Mouse (Mus musculus) left cerebral cortex, adult 11 months (tissue): ENCODE measurements at regions not wholly inside any gene's neighbourhood (a gene's known extent, or its start where the extent isn't known, plus 50 kb on each side); places are given as distances from the start of the nearest gene placed in this dataset.

Source experiments
- DNase-seq: peaks from one replicate; pipeline ENCODE4 v3.0.0; 2022; ENCODE audit warnings: low spot score

- DNase-seq, result no peak
Observed at GRCm38 (mm10) chr1:190639846-190640245, 271.7 kb downstream of the Rps6kc1 start.

- DNase-seq, result no peak
Observed at GRCm38 (mm10) chr1:190634935-190635334, 276.6 kb downstream of the Rps6kc1 start.

- no peak for DNase-seq
Observed at GRCm38 (mm10) chr1:190631641-190632040, 279.9 kb downstream of the Rps6kc1 start.

DNA sequence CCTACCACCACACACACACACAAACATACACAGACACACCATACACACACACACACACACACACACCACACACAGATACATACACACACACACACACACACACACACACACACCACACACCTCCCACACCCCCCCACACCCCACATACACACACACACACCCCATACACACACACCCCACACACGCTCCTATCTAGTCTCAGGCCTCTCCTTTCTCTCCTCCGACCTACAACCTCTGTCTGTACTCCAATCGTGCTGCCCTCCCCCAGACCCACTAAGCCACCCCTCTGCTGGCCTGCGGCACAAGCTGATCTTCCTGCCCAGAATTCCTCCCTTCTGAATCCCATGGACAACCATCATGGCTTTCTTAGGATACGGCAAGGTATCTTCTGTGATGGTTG lies 281.4 kb downstream of the Rps6kc1 start:
- DNase-seq, result no peak

DNA sequence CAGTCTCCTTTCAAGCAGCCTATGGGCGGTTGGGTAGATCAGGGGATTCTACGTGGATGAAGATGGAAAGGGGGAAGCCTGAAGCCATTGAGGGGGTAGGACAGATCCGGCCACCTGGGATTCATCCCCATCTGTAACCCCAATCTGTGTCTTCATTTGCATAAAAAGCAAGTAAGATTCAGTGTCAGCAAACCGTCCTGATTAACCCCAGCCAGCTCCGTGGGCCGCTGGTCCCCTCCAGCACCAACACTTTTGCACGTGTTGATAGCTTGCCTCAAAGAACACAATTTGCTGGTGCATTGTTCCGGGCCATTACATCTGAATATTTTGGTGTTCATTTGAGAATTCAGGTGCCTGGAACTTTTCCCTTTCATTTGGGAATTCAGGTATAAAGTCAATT lies 287.7 kb downstream of the Rps6kc1 start:
- DNase-seq, result no peak

DNA sequence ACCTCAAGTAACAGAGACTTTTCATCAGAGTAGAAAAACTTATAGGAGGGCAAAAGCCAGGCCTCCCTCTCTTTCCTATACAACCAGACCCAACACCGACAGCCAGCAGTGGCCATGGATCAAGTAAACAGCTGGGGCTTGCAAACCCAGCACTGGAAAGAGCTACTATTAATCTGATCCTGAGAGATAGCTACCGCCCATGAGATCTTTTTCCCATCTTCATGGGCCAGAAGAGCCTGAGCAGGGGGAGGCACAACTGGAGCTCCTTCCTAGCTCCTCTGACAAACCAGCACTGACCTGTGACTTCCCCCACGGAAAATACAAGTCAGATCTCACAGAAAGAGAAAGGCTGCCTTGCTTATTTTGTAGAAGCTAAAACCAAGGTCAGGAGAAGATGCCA lies 311.1 kb downstream of the Rps6kc1 start:
- no peak for DNase-seq

DNA sequence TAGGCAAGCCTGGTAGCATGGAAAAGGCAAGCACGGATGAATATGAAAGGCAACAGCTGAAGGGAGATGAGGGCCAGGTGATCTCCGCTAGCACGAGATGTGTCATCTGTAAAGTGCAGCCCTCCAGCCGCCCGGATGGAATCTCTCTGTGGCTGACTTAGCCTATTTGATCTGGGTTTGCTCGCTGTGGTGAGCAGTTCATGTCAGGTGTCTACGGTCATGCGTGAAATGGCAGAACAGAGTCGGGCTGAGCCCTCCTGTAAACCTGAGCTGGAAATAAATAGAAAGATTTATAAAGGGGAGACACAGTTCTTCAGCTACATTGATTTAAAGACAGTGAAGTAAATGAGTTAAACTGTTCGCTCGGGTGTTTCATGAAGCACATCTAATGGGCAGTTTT lies 311.9 kb downstream of the Rps6kc1 start:
- DNase-seq, result no peak

DNA sequence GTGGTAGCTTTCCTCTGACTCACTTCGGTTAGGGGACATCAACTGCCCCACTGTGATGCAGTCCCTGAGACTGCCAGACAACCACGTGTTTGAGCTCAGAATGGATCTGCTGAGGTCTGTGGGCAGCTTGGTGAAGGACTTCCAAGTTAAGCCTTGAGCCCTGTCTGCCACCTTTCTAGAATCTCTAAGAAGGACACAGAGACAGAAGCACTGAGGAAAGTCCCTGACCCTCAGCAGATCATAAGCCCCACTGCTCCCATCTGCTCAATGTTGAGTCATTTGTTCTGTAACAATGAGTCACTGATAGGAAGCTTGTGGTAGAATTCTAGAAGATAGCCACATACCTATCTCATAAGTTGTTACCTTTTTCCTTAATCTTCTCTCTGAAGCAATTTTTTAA lies 315.4 kb downstream of the Rps6kc1 start:
- DNase-seq, result no peak

GRCm38 (mm10) chr1:190591621-190592020 lies 319.9 kb downstream of the Rps6kc1 start:
- no peak for DNase-seq

DNA sequence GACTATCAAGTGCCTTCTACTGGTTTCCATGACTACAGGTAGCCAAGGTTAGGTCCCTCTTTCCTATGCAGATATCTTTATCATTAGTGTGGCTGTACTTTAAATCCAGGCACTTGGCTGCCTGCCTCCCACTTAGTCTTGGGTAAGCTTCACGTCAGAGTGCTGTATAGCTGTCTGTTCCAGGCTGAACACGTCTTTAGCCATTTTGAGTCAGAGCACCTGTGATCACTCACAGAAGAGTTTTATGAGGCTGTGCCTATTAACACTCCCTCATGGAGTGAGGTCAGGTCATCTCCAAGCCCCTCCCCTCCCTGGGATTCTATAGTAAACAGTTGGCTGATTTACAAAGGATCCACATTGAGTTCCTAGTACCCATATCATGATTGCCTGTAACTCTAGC lies 322.0 kb downstream of the Rps6kc1 start:
- DNase-seq, result no peak

GRCm38 (mm10) chr1:190583272-190583671 lies 328.3 kb downstream of the Rps6kc1 start:
- peak; percentile 19 for DNase-seq

- no peak for DNase-seq
Observed at GRCm38 (mm10) chr1:190580653-190581052, 330.9 kb downstream of the Rps6kc1 start.

- peak; percentile 4 for DNase-seq
Observed at GRCm38 (mm10) chr1:190570981-190571380, 340.6 kb downstream of the Rps6kc1 start.

DNA sequence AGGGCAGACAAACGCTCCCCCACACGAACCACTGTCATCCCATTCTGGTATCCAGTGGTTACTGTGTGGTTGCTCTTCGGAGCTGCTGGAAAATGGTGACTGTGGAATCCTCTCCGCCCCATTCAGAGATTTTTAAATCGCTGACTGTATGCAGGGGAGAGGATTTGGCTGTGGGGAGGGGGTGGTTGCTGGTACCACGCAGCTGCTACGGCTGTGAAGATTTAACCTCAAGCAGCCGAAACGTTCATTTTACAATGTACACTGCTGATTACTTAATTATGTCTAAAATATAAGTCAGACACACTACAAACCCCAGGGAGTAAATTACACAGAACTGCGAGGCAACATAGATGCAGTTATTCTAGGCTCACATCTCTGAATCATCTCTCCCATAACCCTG lies 341.0 kb downstream of the Rps6kc1 start:
- no peak for DNase-seq

- DNase-seq, result no peak
Observed at GRCm38 (mm10) chr1:190566744-190567143, 344.8 kb downstream of the Rps6kc1 start.

DNA sequence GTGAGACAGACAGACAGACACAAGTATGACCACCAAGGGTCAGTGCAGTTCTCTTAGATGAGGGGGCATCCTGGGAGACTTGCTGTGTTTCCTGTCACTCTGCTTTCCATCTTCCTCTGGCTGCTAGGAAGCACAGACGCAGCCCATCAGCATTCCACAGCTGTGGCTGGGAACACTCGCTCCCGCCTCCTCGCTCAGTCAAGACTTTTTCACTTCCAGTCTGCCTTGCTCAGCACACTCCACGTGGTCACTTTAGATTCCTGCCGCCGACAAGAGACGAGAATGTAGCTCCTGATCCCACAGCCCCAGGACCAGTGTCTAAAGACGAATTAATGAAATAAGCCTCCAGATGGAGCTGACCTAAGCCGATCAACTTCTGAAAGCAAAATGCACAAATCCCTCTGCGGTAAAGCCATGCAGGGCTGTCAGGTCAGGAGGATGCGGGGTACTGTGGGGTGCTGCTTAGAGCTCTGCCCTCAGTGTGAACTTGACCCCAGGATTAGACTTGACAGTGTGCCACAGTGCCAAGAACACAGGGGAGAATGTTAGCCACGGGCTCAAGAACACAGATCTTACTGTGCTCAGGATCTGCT lies 348.6 kb downstream of the Rps6kc1 start:
- DNase-seq, result no peak

DNA sequence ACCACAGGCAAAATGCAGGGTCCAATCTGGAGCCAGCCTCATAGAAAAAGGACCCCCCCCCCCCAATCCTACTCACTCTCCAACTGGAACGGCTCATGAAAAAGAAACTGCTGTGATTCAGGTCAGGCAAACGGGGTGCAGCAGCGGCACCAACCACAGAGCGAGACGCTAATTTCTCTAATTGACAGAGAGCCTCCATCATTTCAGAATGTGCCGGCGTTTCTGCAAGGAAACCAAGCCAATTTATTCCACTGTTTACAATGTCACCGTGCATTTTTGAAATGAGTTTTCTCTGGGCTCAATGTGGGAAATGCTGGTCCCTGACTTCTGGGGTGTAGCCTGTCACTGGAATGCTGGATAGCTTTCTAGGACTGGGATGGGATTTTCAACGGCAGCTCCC lies 351.5 kb downstream of the Rps6kc1 start:
- DNase-seq, result no peak

- DNase-seq, result no peak
Observed at GRCm38 (mm10) chr1:190541892-190542291, 369.7 kb downstream of the Rps6kc1 start.

DNA sequence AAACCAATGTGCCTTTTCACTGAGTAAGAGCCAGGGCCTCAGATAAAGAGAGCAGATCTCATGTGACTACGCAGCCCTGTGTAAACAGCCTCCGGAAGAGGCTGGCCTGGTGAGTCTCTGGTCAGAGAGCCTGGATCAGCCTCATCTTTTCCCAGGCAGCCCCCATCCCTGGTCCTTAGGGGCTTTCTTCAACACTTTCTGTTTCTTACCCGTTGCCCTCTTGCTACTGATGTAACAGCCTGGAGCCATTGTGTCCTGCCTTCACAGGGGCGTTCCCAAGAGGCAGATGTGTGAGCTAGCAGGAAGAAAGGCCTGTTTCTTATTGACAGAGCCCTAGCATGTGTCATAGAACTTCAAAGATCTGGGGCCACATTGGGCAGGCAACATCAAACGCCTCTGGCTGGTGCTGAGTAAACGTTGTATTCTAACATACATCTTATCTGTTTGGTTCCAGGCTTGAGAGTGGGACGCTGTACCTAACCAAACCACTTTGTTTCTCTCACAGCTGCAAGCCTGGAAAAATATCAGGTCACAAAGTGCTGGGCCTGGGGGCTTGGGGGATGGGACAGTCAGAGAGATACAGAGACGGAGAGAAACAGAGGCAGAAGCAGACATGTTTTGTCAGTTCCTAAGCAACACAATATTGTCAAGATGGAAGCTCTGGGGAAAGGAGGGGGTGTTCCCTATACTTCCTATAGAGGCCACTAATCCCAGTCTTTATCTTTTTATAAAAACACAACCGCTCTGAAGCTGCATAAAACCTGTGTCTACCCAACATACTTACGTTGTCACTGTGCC lies 362.6 kb upstream of the Prox1 start:
- no peak for DNase-seq

DNA sequence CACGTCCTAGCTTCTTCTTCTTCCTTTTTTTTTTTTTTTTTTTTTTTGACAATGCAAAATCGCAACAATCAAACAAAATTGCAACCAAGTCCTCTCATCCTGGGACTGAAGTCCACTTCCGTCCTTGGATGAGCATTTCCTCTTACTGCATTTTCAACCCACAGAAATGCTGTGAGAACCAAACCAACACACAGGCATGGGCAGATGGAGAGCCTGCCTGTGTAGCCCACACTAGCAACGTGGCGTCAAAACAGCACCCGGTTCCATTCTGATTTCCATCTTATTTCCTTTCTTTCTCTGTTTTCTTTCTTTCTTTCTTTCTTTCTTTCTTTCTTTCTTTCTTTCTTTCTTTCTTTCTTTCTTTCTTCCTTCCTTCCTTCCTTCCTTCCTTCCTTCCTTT lies 360.7 kb upstream of the Prox1 start:
- no peak for DNase-seq

DNA sequence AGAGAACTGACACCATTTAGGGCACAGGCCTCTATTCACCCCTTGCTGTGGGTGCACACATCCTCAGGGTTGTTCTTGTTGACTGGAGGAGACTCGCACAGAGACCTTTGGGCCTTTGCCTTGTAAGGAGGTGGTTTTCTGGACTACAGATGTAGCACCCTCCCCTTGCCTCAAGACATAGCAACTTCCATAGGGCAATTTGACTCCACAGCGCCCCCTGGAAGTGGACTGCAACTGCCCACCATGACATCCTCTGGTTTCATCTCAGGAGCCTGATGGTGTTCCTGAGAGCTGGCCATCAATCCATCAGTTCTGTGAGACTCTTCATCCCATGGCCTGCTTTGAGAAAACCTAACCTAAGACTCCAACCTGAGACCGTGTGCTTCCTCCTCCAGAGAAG lies 359.6 kb upstream of the Prox1 start:
- no peak for DNase-seq

GRCm38 (mm10) chr1:190527545-190528137 lies 357.1 kb upstream of the Prox1 start:
- no peak for DNase-seq

GRCm38 (mm10) chr1:190526634-190527033 lies 356.1 kb upstream of the Prox1 start:
- DNase-seq, result no peak

DNA sequence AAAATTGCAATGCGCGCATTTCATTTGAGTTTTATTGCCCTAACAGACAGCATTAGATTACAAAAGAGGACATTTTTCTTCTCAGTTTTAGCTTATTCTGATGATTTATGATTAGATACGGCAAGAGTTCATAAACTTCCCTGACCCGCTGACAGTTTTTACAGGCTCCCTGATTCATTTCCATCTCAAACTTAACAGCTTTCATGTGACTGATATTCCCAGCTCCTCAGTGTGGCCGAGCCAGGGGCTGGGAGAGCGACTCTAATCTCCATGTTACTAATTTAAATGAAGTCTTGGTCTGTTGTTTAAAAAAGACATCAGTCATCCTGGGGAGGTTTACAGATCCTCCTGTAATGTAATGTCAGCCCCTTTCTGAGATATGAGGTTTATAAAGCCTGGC lies 355.5 kb upstream of the Prox1 start:
- DNase-seq, result no peak
